Mouse (Mus musculus) small intestine, adult 2 months (tissue): Measurements from ENCODE around the gene Emp1. TPM values are rescaled to one million over a fixed set of nuclear protein-coding genes. Genes with fewer than 3 reads are reported as not detected.

ENCODE experiments used
- H3K27ac ChIP-seq: fragments of 200-500 bp; 2 replicates; pipeline ENCODE4 v1.5.1; 2012; ENCODE audit warnings: low read depth, low read length, control low read depth, inconsistent platforms; ENCODE audit not compliant: insufficient read depth
- H3K27me3 ChIP-seq: fragments of 200-500 bp; 2 replicates; pipeline ENCODE4 v1.6.1; 2012; ENCODE audit warnings: mild to moderate bottlenecking, moderate library complexity, low read length, inconsistent platforms; ENCODE audit not compliant: control insufficient read depth, insufficient read depth
- H3K36me3 ChIP-seq: fragments of 200-500 bp; 2 replicates; pipeline ENCODE4 v1.6.1; 2012; ENCODE audit warnings: mild to moderate bottlenecking, low read length, control low read depth, inconsistent platforms; ENCODE audit not compliant: control insufficient read depth, insufficient read depth
- H3K4me1 ChIP-seq: fragments of 200-500 bp; 2 replicates; pipeline ENCODE4 v1.6.1; 2012; ENCODE audit warnings: low read length, inconsistent platforms, mixed read lengths; ENCODE audit not compliant: control insufficient read depth, insufficient read depth, insufficient read length
- H3K4me3 ChIP-seq: fragments of 200-500 bp; 2 replicates; pipeline ENCODE4 v1.5.1; 2012; ENCODE audit warnings: low read depth, mild to moderate bottlenecking, control low read depth, inconsistent platforms, low read length, moderate library complexity
- CTCF ChIP-seq: fragments of 200-500 bp; IDR thresholded peaks from 2 replicates; pipeline ENCODE4 v1.5.1; 2012; ENCODE audit warnings: low read depth, mild to moderate bottlenecking, control low read depth, inconsistent platforms, low read length, moderate library complexity, mixed read lengths; ENCODE audit not compliant: insufficient replicate concordance, insufficient read length; ENCODE audit errors: extremely low read depth
- POLR2A ChIP-seq: fragments of 200-500 bp; IDR thresholded peaks from 2 replicates; pipeline ENCODE4 v1.6.1; 2012; ENCODE audit warnings: low read depth, mild to moderate bottlenecking, control low read depth, inconsistent platforms, low read length, moderate library complexity
- WGBS: fragments of 180-500 bp; shearing (Covaris S2); methylation state at CpG from one replicate; pipeline ENCODE4 v1.1.7; 2018; 5-methylcytosine and 5-hydroxymethylcytosine counted together
- polyA plus RNA-seq: library from polyadenylated mRNA; depleted of rRNA; stranded (reverse); fragments of >200 nt; gene quantifications from 2 replicates; pipeline ENCODE4 v1.2.3, GENCODE M21; 2012; rRNA removed

The Emp1 gene
- polyA plus RNA-seq = 131 and 234 TPM in 2 replicates

- peaks cover 18% of the 10 kb centered on the region for H3K4me1 ChIP-seq
- H3K36me3 ChIP-seq = peaks cover 6% of the 10 kb centered on the region; the same call in 1 of the 2 replicates
- TF ChIP-seq CTCF = no peak
- TF ChIP-seq POLR2A = peak; percentile 68; the same call in 1 of the 2 replicates
- WGBS = 5% methylated on average over 13 of the region's 13 CpGs
- H3K27me3 ChIP-seq = no peaks in the 10 kb centered on the region
- peak within 1 kb of the TSS; percentile 75 for H3K4me3 ChIP-seq
- peak within 1 kb of the TSS; percentile 100 for H3K27ac ChIP-seq
Observed at GRCm38 (mm10) chr6:135362459-135363159, at the start of gene Emp1. TSS of gene Emp1 (plus strand) at chr6:135362545.

GRCm38 (mm10) chr6:135313981-135314380 lies 48.4 kb upstream of the Emp1 start:
- H3K36me3 ChIP-seq = no peaks in the 10 kb centered on the region
- H3K27ac ChIP-seq = no peak overlapping the region
- TF ChIP-seq CTCF (no peak), POLR2A (no peak)
- no peaks in the 10 kb centered on the region for H3K4me1 ChIP-seq
- WGBS = 78% methylated on average over 9 of the region's 9 CpGs
- H3K27me3 ChIP-seq = no peaks in the 10 kb centered on the region
- no peak overlapping the region for H3K4me3 ChIP-seq

GRCm38 (mm10) chr6:135316141-135316540 lies 46.2 kb upstream of the Emp1 start:
- TF ChIP-seq POLR2A (no peak), CTCF (no peak)

GRCm38 (mm10) chr6:135319431-135319933 lies 42.9 kb upstream of the Emp1 start:
- Histone ChIP-seq H3K27me3 (no peaks in the 10 kb centered on the region), H3K27ac (no peak overlapping the region), H3K4me1 (peaks cover 17% of the 10 kb centered on the region), H3K36me3 (no peaks in the 10 kb centered on the region), H3K4me3 (no peak overlapping the region)
- WGBS = 68% methylated on average over 5 of the region's 5 CpGs
- TF ChIP-seq CTCF = no peak
- TF ChIP-seq POLR2A = no peak

More at GRCm38 (mm10) chr6:135316141-135316540, 46.2 kb upstream of the Emp1 start:
- Histone ChIP-seq H3K4me3 (no peak overlapping the region), H3K27me3 (no peaks in the 10 kb centered on the region), H3K36me3 (no peaks in the 10 kb centered on the region), H3K4me1 (no peaks in the 10 kb centered on the region), H3K27ac (no peak overlapping the region)
- 69% methylated on average over 2 of the region's 2 CpGs for WGBS

- WGBS = 21% methylated on average over 7 of the region's 7 CpGs
- Histone ChIP-seq H3K4me3 (peak overlapping the region; percentile 41), H3K27ac (peak overlapping the region; percentile 82), H3K4me1 (peaks cover 39% of the 10 kb centered on the region), H3K27me3 (no peaks in the 10 kb centered on the region), H3K36me3 (no peaks in the 10 kb centered on the region)
- TF ChIP-seq POLR2A (no peak), CTCF (no peak)
Observed at GRCm38 (mm10) chr6:135322749-135323148, 39.6 kb upstream of the Emp1 start.

- TF ChIP-seq POLR2A (no peak), CTCF (no peak)
- WGBS = 6% methylated on average over 16 of the region's 16 CpGs
Observed at GRCm38 (mm10) chr6:135323311-135323982, 38.9 kb upstream of the Emp1 start.

GRCm38 (mm10) chr6:135324111-135324510 lies 38.2 kb upstream of the Emp1 start:
- Histone ChIP-seq H3K4me1 (peaks cover 39% of the 10 kb centered on the region), H3K4me3 (no peak overlapping the region), H3K27ac (no peak overlapping the region), H3K27me3 (no peaks in the 10 kb centered on the region), H3K36me3 (no peaks in the 10 kb centered on the region)
- 61% methylated on average over 3 of the region's 3 CpGs for WGBS
- TF ChIP-seq CTCF = no peak
- TF ChIP-seq POLR2A = no peak

More at GRCm38 (mm10) chr6:135323311-135323982, 38.9 kb upstream of the Emp1 start:
- H3K36me3 ChIP-seq = no peaks in the 10 kb centered on the region
- peak overlapping the region; percentile 82 for H3K27ac ChIP-seq
- H3K27me3 ChIP-seq = no peaks in the 10 kb centered on the region
- peaks cover 39% of the 10 kb centered on the region for H3K4me1 ChIP-seq
- H3K4me3 ChIP-seq = peak overlapping the region; percentile 41
